Mouse (Mus musculus) liver, embryonic 14.5 days (tissue): ENCODE data around the gene Actrt2. TPM values are rescaled to one million over a fixed set of nuclear protein-coding genes. Genes with fewer than 3 reads are reported as not detected.
A peak's percentile ranks its signal among the peaks of the same experiment; 100 is the strongest.

Experiments
- ATAC-seq: fragments of 200-750 bp; cut with Nextera tagmentation; 2 replicates; pipeline ENCODE4 v1.8.0; 2017; ENCODE audit warnings: moderate number of reproducible peaks, mild to moderate bottlenecking, moderate library complexity; ENCODE audit not compliant: insufficient read depth
- DNase-seq, 3 experiments: peaks; one replicate each; pipeline ENCODE4 v3.0.0-alpha.2; 2012 to 2013; ENCODE audit warnings: low read depth in 3 of 3, low spot score in 3 of 3
- H3K27ac ChIP-seq: fragments of 300-500 bp; sonication (generic); 2 replicates; pipeline ENCODE4 v1.5.1; 2014; ENCODE audit warnings: moderate library complexity, mild to moderate bottlenecking, control low read depth, inconsistent platforms
- H3K27me3 ChIP-seq: fragments of 300-500 bp; sonication (generic); 2 replicates; pipeline ENCODE4 v1.6.1; 2014; ENCODE audit warnings: mild to moderate bottlenecking, low read length, moderate library complexity; ENCODE audit not compliant: control insufficient read depth, insufficient read depth
- H3K36me3 ChIP-seq: fragments of 300-500 bp; sonication (generic); replicated peaks from 2 replicates; pipeline ENCODE4 v1.6.1; 2014; ENCODE audit warnings: low read depth; ENCODE audit not compliant: control insufficient read depth, insufficient read depth
- H3K4me1 ChIP-seq, 2 experiments: fragments of 200-500 bp in 1 of 2; fragments of 300-500 bp in 1 of 2; sonication (generic) in 1 of 2; replicated peaks; 2 replicates each; pipeline ENCODE4 v1.6.1; 2012 to 2014; ENCODE audit warnings: antibody characterized with exemption in 1 of 2, inconsistent platforms in 1 of 2, low read length in 1 of 2; ENCODE audit not compliant: control insufficient read depth in 2 of 2, insufficient read depth in 2 of 2
- H3K4me2 ChIP-seq: fragments of 300-500 bp; sonication (generic); 2 replicates; pipeline ENCODE4 v1.6.1; 2014; ENCODE audit warnings: low read depth, mild to moderate bottlenecking, control low read depth, moderate library complexity
- H3K4me3 ChIP-seq, 2 experiments: fragments of 200-500 bp in 1 of 2; fragments of 300-500 bp in 1 of 2; sonication (generic) in 1 of 2; 2 replicates each; pipeline ENCODE4 v1.5.1; 2012 to 2014; ENCODE audit warnings: low read depth in 2 of 2, low read length in 2 of 2, mild to moderate bottlenecking in 2 of 2, control low read depth in 1 of 2, inconsistent platforms in 1 of 2, moderate library complexity in 1 of 2; ENCODE audit not compliant: insufficient read depth in 1 of 2
- H3K9ac ChIP-seq: fragments of 300-500 bp; sonication (generic); replicated peaks from 2 replicates; pipeline ENCODE4 v1.6.1; 2014; ENCODE audit warnings: mild to moderate bottlenecking, control low read depth, moderate library complexity
- H3K9me3 ChIP-seq: fragments of 300-500 bp; sonication (generic); 2 replicates; pipeline ENCODE4 v1.6.1; 2016; ENCODE audit warnings: low read length, mixed read lengths; ENCODE audit not compliant: control insufficient read depth
- CTCF ChIP-seq: IDR thresholded peaks from 2 replicates; pipeline ENCODE4 v1.5.1; 2016; ENCODE audit warnings: antibody characterized with exemption, low read depth, control low read depth
- EP300 ChIP-seq: IDR thresholded peaks from 2 replicates; pipeline ENCODE4 v1.6.1; 2016; ENCODE audit warnings: antibody characterized with exemption, low read depth
- WGBS: fragments of 180-500 bp; shearing (Covaris S2); extraction: QIAGEN DNeasy Blood & Tissue Kit; methylation state at CpG from one replicate; pipeline ENCODE4 v1.1.7; 2014; ENCODE audit not compliant: insufficient replicate concordance; 5-methylcytosine and 5-hydroxymethylcytosine counted together
- polyA plus RNA-seq, 2 experiments: library from polyadenylated mRNA; depleted of rRNA in 1 of 2; stranded (reverse) in 1 of 2; unstranded in 1 of 2; fragments of >200 nt; fragmentation: Nextera tagmentation in 1 of 2; extraction: Ambion mirVana in 1 of 2; gene quantifications; 2 replicates each; pipeline versions ENCODE4 v1.2.1 to v1.2.3; 2012 to 2014

Gene Actrt2
- polyA plus RNA-seq, 2 experiments: not detected

DNA sequence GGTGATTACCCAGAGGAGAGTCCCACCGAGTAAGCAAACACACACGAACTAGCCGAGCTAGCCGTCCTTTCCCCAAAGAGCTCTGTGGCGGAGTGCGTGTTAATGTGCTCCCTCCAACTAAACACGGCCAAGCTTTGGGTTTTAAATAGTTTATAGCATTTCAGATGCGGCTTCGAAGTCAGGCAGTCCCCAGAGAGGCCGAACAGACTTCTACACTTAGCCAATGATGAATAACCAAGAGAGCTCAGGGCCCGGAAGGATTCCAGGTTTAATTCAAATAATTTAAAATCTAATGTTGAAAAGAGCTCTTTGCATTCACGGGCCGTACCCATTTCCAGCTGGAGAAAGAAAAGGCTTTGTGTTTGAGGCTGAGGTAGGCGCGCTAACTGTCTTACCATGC lies 7.3 kb upstream of the Actrt2 start:
- DNase-seq (no peak), ATAC-seq (no peak)
- H3K9me3 ChIP-seq: no peaks in the 10 kb centered on the region
- no peak overlapping the region for H3K9ac ChIP-seq
- H3K36me3 ChIP-seq: no peaks in the 10 kb centered on the region
- H3K4me1 ChIP-seq: no peaks in the 10 kb centered on the region
- no peak overlapping the region for H3K4me2 ChIP-seq
- no peak overlapping the region for H3K4me3 ChIP-seq
- TF ChIP-seq CTCF: no peak
- no peak for TF ChIP-seq EP300
- no peaks in the 10 kb centered on the region for H3K27me3 ChIP-seq
- H3K27ac ChIP-seq: no peak overlapping the region
- 44% methylated on average over 15 of the region's 15 CpGs for WGBS

DNA sequence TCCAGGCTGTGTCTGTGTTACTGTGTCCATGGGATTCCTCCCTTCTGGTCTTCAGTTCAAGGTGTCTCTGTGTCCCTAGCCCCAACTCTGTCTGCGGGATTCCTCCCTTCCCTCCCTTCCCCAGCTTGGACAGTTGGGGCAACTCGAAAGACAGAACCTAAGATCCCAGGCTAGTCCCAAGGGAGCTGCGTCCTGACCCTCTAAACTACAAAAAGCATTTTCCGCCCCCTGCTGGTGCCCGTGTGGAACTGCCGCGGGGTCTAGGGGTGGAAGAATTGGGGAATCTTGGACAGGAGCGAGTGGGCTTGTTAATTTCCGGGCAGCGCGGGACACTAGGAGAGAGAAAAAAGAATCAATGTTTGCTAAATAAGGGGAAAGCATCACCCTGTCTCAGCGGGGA lies 6.9 kb upstream of the Actrt2 start:
- no peak overlapping the region for H3K9ac ChIP-seq
- no peaks in the 10 kb centered on the region for H3K4me1 ChIP-seq
- H3K27me3 ChIP-seq: no peaks in the 10 kb centered on the region
- H3K36me3 ChIP-seq: no peaks in the 10 kb centered on the region
- H3K4me2 ChIP-seq: no peak overlapping the region
- DNase-seq: no peak
- H3K27ac ChIP-seq: no peak overlapping the region
- no peak for ATAC-seq
- H3K4me3 ChIP-seq: no peak overlapping the region
- no peaks in the 10 kb centered on the region for H3K9me3 ChIP-seq
- TF ChIP-seq CTCF (peak; percentile 85), EP300 (no peak)
- WGBS: 4% methylated on average over 12 of the region's 12 CpGs

DNA sequence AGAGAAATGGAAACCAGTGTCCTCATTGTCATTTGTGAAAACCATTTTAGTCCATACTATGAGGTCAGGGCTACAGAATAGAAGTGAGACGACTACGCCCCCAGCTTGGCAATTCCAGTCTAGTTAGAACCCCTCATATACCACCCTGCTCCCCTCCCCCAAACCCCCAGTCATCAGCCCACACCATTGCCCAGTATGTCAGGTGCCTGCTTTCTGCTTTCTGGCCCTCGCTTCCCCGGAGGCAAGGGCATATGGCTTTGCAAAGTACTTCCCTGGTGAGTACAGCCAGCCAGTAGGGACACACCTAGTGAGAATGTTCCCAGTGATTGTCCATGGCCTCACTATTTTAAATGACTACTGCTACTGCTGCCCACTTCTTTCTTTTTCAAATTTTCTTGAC lies 6.3 kb upstream of the Actrt2 start:
- ATAC-seq: no peak
- WGBS: 60% methylated on average over 4 of the region's 4 CpGs

DNA sequence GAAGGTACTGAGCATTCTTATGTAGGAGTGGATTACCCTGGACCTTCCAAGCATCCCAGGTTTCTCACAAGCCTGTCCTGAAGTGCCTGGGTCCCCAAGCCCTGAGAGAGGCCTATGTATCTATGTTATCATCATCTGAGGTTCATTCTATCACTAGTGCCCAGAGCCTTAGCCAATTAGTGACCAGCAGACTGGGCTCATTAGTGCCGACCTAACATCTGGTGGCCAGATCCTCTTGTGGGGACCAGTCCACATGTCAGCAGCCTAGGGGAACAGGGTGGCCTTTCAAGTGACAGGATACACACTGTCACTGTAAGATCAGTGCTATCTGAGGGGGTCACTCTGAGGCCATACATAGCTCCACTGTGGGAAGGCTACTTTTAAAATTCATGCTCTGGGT lies 4.4 kb upstream of the Actrt2 start:
- ATAC-seq: no peak
- no peaks in the 10 kb centered on the region for H3K27me3 ChIP-seq
- TF ChIP-seq CTCF (no peak), EP300 (no peak)
- no peaks in the 10 kb centered on the region for H3K36me3 ChIP-seq
- no peaks in the 10 kb centered on the region for H3K4me1 ChIP-seq
- H3K4me3 ChIP-seq: no peak overlapping the region
- 23% methylated on average over 1 of the region's 1 CpGs for WGBS
- H3K9me3 ChIP-seq: no peaks in the 10 kb centered on the region
- H3K27ac ChIP-seq: no peak overlapping the region
- H3K9ac ChIP-seq: no peak overlapping the region
- no peak overlapping the region for H3K4me2 ChIP-seq
- no peak for DNase-seq

More for the DNA sequence above, 6.3 kb upstream of the Actrt2 start:
- Histone ChIP-seq H3K27ac (no peak overlapping the region), H3K9me3 (no peaks in the 10 kb centered on the region), H3K9ac (no peak overlapping the region), H3K4me2 (no peak overlapping the region), H3K4me1 (no peaks in the 10 kb centered on the region), H3K27me3 (no peaks in the 10 kb centered on the region), H3K36me3 (no peaks in the 10 kb centered on the region), H3K4me3 (no peak overlapping the region)
- DNase-seq: no peak
- TF ChIP-seq EP300: no peak
- no peak for TF ChIP-seq CTCF

DNA sequence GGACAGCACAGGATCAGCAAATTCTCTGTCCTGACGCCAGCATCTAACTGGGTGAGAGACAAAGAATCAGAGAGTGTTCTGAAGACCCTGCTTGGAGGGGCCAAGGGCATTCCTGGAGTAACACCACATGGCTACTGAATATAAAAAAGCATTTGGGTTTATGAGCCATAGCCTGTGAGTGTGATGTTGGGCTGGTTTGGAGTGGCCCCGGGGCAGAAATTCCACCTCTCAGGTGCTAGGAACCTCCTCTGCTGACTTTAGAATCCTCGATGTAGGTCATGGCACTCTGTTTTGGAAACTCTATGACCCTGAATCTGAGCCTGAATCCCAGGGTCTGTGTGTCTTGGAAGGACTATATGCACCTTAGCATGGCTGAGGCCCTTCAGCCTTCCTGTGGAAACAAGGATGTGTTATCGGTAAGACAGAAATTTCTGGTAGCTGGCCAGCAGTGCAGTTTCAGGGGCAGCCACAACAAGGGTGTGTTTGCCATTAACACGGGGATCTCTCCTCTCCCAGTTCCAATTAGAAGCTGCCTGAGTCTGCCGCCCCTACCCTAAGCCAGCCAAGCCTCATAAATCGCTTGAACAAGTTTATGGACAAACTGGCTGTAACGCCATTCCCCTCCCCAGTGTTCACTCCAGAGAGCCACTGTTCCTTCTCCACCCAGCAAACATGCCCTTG lies 3.7 kb upstream of the Actrt2 start:
- no peak for DNase-seq
- Histone ChIP-seq H3K27me3 (no peaks in the 10 kb centered on the region), H3K9ac (no peak overlapping the region), H3K4me3 (no peak overlapping the region), H3K36me3 (no peaks in the 10 kb centered on the region), H3K27ac (no peak overlapping the region), H3K4me2 (no peak overlapping the region), H3K4me1 (no peaks in the 10 kb centered on the region), H3K9me3 (no peaks in the 10 kb centered on the region)
- WGBS: 50% methylated on average over 8 of the region's 8 CpGs
- TF ChIP-seq EP300 (no peak), CTCF (no peak)
- ATAC-seq: no peak
